Mouse (Mus musculus): ENCODE results near the gene Itgb3.

The Itgb3 gene

GRCm38 (mm10) chr11:104660599-104660998 is 52.8 kb downstream of the Itgb3 start:
- TF ChIP-seq GATA4 (IDR thresholded peaks at IDR 0.05; ENCODE audit: insufficient replicate concordance, low read length): no peak

GRCm38 (mm10) chr11:104661106-104661505 is 53.3 kb downstream of the Itgb3 start:
- TF ChIP-seq GATA4 (IDR thresholded peaks at IDR 0.05; ENCODE audit: insufficient replicate concordance, low read length): no peak

GRCm38 (mm10) chr11:104661531-104662205 is 53.9 kb downstream of the Itgb3 start:
- no peak for TF ChIP-seq GATA4 (IDR thresholded peaks at IDR 0.05; ENCODE audit: insufficient replicate concordance, low read length)

- no peak for TF ChIP-seq GATA4 (IDR thresholded peaks at IDR 0.05; ENCODE audit: insufficient replicate concordance, low read length)
These were observed 54.8 kb downstream of the Itgb3 start for GRCm38 (mm10) chr11:104662573-104662972.

- TF ChIP-seq GATA4 (IDR thresholded peaks at IDR 0.05; ENCODE audit: insufficient replicate concordance, low read length): no peak
These were observed 55.6 kb downstream of the Itgb3 start for GRCm38 (mm10) chr11:104663241-104663877.

GRCm38 (mm10) chr11:104663878-104664261 is 56.1 kb downstream of the Itgb3 start:
- TF ChIP-seq GATA4 (IDR thresholded peaks at IDR 0.05; ENCODE audit: insufficient replicate concordance, low read length): no peak

GRCm38 (mm10) chr11:104664441-104664840 is 56.6 kb downstream of the Itgb3 start:
- no peak for TF ChIP-seq GATA4 (IDR thresholded peaks at IDR 0.05; ENCODE audit: insufficient replicate concordance, low read length)

GRCm38 (mm10) chr11:104667399-104667798 is 59.6 kb downstream of the Itgb3 start:
- TF ChIP-seq GATA4 (IDR thresholded peaks at IDR 0.05; ENCODE audit: insufficient replicate concordance, low read length): no peak

GRCm38 (mm10) chr11:104673412-104673811 is 65.6 kb downstream of the Itgb3 start:
- TF ChIP-seq GATA4 (IDR thresholded peaks at IDR 0.05; ENCODE audit: insufficient replicate concordance, low read length): no peak

- no peak for TF ChIP-seq GATA4 (IDR thresholded peaks at IDR 0.05; ENCODE audit: insufficient replicate concordance, low read length)
These were observed 67.0 kb downstream of the Itgb3 start for GRCm38 (mm10) chr11:104674768-104675167.

GRCm38 (mm10) chr11:104685548-104685947 is 77.7 kb downstream of the Itgb3 start, which contains the start of gene Gm11639:
Gene Gm11639 (plus strand): TSS chr11:104685707.
- no peak for TF ChIP-seq GATA4 (IDR thresholded peaks at IDR 0.05; ENCODE audit: insufficient replicate concordance, low read length)

GRCm38 (mm10) chr11:104693235-104693634 is 85.4 kb downstream of the Itgb3 start:
- TF ChIP-seq GATA4 (IDR thresholded peaks at IDR 0.05; ENCODE audit: insufficient replicate concordance, low read length): no peak

- TF ChIP-seq GATA4 (IDR thresholded peaks at IDR 0.05; ENCODE audit: insufficient replicate concordance, low read length): no peak
These were observed 96.3 kb downstream of the Itgb3 start for GRCm38 (mm10) chr11:104704097-104704496.

- no peak for TF ChIP-seq GATA4 (IDR thresholded peaks at IDR 0.05; ENCODE audit: insufficient replicate concordance, low read length)
These were observed 99.3 kb downstream of the Itgb3 start for GRCm38 (mm10) chr11:104707084-104707483.

All from liver, adult (tissue).